Mouse (Mus musculus) CH12F3 (cell line): ENCODE results near the gene Olfr1394.

Experiments used
- in situ Hi-C: fragments of 300-500 bp; cut with MboI; formaldehyde crosslinking; loops from 2 replicates; pipeline ENCODE4 v1.14.3; 2020; ENCODE audit warnings: low sequenced_read_pairs

Olfr1394 gene

GRCm38 (mm10) chr11:49186955-49187488, 32.8 kb downstream of the Olfr1394 start, which contains the start of gene Btnl9:
Btnl9 (minus strand) TSS chr11:49187159.
- in situ Hi-C loops, result no loop called here

DNA sequence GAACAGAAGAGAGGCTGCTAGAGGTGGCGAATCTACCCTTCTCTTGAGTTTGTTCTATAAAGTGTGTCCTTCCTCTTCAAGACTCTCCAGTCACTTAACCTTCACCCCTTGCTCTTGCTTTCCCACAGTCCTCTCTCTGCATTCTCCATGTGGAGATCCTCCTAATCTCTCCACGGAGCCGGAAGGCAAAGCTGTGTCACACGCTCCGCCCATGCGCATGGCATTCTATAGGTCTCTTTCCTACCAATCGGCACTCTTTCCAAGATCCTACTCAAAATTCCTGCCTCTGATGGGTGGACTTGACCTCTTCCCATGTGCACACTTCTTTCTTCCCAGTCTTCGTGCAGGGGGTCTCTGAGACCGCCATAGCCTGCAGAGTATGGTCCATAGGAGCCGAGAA, 33.5 kb downstream of the Olfr1394 start:
- in situ Hi-C loops, result no loop called here

GRCm38 (mm10) chr11:49189737-49190136, 35.6 kb downstream of the Olfr1394 start:
- in situ Hi-C loops, result loop anchor here (5.0 kb wide), 1 partner anchor 73 kb away; no protein-coding TSS in a partner anchor

GRCm38 (mm10) chr11:49191083-49191482, 36.9 kb downstream of the Olfr1394 start:
- in situ Hi-C loops, result loop anchor here (5.0 kb wide), 1 partner anchor 71 kb away; no protein-coding TSS in a partner anchor

DNA sequence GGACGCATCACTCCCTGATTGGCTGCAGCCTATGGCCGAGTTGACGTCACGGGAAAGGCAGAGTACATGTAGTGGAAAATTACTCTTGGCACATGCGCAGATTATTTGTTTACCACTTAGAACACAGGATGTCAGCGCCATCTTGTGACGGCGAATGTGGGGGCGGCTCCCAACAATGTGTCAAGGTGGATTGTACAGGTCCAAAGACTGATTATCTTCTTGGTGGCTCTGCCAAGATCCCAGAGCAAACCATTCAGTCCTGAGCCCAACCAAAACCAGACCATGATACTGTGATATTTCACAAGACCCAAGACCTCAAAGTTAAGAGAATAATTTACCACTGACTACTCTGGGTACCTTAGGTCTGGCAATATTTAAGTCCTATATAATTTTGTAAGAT, 40.6 kb downstream of the Olfr1394 start:
- in situ Hi-C loops, result loop anchor here (5.0 kb wide), 1 partner anchor 68 kb away; no protein-coding TSS in a partner anchor

- in situ Hi-C loops, result no loop called here
Observed at GRCm38 (mm10) chr11:49195819-49196322, 41.7 kb downstream of the Olfr1394 start.

GRCm38 (mm10) chr11:49200666-49201065, 46.5 kb downstream of the Olfr1394 start:
- in situ Hi-C loops, result no loop called here

- in situ Hi-C loops, result no loop called here
Observed at GRCm38 (mm10) chr11:49201142-49201541, 47.0 kb downstream of the Olfr1394 start.

GRCm38 (mm10) chr11:49202071-49202470, 47.9 kb downstream of the Olfr1394 start:
- in situ Hi-C loops, result no loop called here

- in situ Hi-C loops, result no loop called here
Observed at GRCm38 (mm10) chr11:49202523-49203061, 48.4 kb downstream of the Olfr1394 start.

DNA sequence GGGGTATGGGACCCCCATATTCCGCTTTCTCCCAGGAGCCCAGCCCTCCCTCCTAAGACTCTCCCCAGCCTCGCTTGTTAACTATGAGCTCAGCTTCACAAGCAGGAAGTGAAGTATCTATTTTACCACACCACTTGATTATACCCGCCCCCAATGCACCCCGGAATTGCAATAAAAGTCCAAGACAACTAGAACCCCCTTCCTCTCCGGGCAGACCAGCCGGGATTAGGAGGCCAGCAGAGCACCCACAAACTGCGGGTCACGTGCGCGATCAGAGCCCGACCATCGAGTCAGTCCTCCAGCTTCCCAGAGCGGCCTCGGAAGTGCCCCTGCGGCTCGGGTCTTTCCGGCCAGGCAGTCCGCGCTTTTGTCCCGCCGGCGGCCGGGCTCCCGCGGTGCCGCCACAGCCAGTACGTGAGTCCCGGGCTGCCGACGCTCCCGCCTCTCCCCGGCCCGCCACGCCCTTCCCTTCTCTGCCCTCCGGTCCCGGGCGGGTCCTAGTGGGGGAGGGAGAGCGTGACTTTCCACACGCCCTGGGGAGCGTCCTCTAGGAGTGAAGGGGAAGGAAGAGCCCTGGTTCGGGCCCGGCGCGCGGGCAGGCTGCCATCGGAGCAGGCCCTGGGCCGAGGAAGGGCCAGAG, 49.1 kb downstream of the Olfr1394 start, which contains the start of gene Zfp62:
Gene Zfp62 (plus strand): TSS at position 164 of the 640 bp plus-strand sequence.
- in situ Hi-C loops, result no loop called here

DNA sequence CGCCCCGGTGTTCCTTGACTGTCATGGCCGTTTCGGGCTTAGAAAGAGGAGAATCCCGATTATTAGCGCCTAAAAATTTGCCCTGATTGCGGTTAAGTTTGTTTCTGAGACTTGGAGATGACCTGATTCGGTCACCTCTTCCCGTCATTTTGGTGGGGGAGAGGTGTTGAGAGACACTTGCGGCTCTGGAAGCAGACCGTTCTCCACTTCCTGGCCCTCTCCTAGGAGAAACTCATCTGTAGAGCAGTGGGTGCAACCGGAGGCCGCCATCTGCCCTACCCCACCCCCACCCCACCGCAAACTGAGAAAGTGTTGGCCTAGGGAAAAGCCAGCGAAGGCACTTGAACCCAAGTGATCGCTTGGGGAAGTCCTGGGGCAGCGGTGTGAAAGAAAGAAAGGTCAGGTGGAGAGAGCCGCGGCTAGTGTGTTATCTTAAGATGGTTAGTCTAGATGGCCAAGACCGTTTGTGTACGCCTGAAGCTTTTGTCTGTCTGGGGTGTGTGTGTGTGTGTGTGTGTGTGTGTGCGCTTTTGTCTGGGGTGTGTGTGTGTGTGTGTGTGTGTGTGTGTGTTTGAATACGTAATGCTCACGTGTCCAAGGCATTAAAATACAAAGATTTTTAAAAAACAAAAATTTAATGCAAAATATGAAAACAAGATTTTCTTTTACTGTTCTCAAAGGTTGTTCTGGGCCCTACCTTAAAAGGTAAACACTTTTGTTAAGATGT, 49.8 kb downstream of the Olfr1394 start:
- in situ Hi-C loops, result no loop called here

DNA sequence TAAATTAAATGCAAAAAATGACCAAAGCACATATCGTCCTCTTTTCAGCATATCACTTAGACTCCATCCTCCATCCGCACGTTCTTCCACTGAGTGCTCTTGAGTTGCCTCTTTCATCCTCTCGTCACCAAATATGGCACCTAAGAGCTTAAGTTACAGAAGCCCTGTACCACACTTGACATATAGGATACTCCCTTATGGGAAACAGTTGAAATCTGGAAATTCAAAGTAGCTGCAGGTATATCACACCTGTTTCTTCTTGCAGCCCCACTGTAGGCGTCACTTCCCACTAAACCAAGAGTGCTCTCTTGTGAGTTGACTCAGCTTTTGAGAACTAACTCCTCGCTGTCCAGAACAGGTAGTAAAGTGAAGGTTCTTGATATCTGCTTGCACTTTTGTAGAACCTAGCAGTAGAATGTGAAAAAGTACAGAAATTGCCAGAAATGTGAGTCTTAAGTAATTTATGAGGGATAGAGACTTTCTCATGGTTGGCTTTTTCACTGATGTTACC, 51.0 kb downstream of the Olfr1394 start:
- in situ Hi-C loops, result no loop called here

- in situ Hi-C loops, result no loop called here
Observed at GRCm38 (mm10) chr11:49207495-49207894, 53.3 kb downstream of the Olfr1394 start.
